Mouse (Mus musculus): ENCODE data around the gene Ift172.

Ift172 gene

DNA sequence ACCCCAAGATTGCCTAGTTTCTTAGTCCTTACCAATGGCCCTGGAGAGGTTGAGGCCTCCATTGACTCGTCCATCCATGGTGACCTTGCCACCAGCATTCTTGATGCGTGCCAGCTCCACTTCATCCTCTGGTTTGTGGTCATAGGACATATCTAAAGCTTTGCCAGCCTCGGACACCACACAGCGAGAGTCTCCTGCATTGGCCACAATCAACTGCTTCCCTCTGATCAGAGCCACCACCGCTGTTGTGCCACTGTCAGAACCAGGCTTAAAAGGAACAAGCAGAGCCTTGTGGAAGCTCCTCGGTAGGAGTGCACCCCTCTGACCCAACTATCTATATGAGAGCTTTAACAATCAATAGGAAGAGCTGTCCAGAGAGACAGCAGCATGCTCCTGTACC, 86.5 kb downstream of the Ift172 start:
- DNase-seq, result no peak

DNA sequence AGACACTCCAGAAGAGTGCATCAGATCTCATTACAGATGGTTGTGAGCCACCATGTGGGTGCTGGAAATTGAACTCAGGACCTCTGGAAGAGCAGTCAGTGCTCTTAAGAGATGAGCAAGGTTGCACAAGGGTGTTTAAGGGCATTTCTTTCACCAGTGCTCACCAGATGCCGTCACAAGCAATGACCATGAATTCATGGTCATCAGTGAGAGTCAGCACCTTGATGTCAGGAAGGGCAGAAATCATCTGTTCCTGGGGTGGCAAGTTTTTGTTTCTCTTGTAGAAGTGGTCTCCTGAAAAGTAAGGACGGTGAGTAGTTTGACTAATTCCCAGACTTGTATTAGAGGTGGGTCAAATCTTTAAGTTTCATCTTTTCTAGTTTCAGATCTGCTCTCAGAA, 87.0 kb downstream of the Ift172 start:
- DNase-seq, result no peak

All from kidney, adult 18-20 months (tissue).